Mouse (Mus musculus) bone marrow macrophage, adult 2 months (primary cell): ENCODE data around the gene Txndc11. TPM values are rescaled to one million over a fixed set of nuclear protein-coding genes. Genes with fewer than 3 reads are reported as not detected.

ENCODE experiments used
- H3K27ac ChIP-seq: 2 replicates; pipeline ENCODE4 v1.5.1; 2012; ENCODE audit warnings: low read depth, low read length; ENCODE audit not compliant: insufficient read depth
- H3K4me1 ChIP-seq: 2 replicates; pipeline ENCODE4 v1.6.1; 2012; ENCODE audit warnings: low read length; ENCODE audit not compliant: control insufficient read depth, insufficient read depth
- H3K4me3 ChIP-seq: 2 replicates; pipeline ENCODE4 v1.5.1; 2012; ENCODE audit warnings: mild to moderate bottlenecking, low read length, moderate library complexity; ENCODE audit not compliant: insufficient read depth
- CTCF ChIP-seq: IDR thresholded peaks from 2 replicates; pipeline ENCODE4 v1.5.1; 2012; ENCODE audit warnings: low read depth, mild to moderate bottlenecking, low read length, moderate library complexity
- POLR2A ChIP-seq: IDR thresholded peaks from 2 replicates; pipeline ENCODE4 v1.6.1; 2012; ENCODE audit warnings: mild to moderate bottlenecking, low read depth, low read length, borderline replicate concordance
- polyA plus RNA-seq: library from polyadenylated mRNA; stranded (reverse); fragments of >200 nt; gene quantifications from 2 replicates; pipeline ENCODE4 v1.2.4, GENCODE M21; 2012; ENCODE audit not compliant: missing spikeins, insufficient read depth, insufficient read length

Gene Txndc11
- polyA plus RNA-seq, 1 experiment, result 15.5 TPM

- H3K4me1 ChIP-seq, result 0 out of 2 replicates have a peak, but pooled peaks cover 5% of the 10 kb centered on the region
- TF ChIP-seq POLR2A (no peak), CTCF (no peak)
- no peak overlapping the region for H3K27ac ChIP-seq
- no peak overlapping the region for H3K4me3 ChIP-seq
Observed at GRCm38 (mm10) chr16:11031320-11031719, 103.1 kb downstream of the Txndc11 start.

- H3K4me3 ChIP-seq, result no peak overlapping the region
- TF ChIP-seq POLR2A, result no peak
- TF ChIP-seq CTCF, result no peak
- no peak overlapping the region for H3K27ac ChIP-seq
- H3K4me1 ChIP-seq, result 0 out of 2 replicates have a peak, but pooled peaks cover 5% of the 10 kb centered on the region
Observed at GRCm38 (mm10) chr16:11030844-11031243, 103.6 kb downstream of the Txndc11 start.

- H3K4me1 ChIP-seq, result 0 out of 2 replicates have a peak, but pooled peaks cover 2% of the 10 kb centered on the region
- TF ChIP-seq CTCF, result no peak
- no peak for TF ChIP-seq POLR2A
- H3K27ac ChIP-seq, result no peak overlapping the region
- no peak overlapping the region for H3K4me3 ChIP-seq
Observed at GRCm38 (mm10) chr16:11028206-11028605, 106.2 kb downstream of the Txndc11 start.

Other genes starting within 250 kb of the Txndc11 start
- gene Snn, start 73.7 kb downstream of the Txndc11 start, polyA plus RNA-seq, result 0.73 and 1.2 TPM in 2 replicates
- 218 and 241 TPM in 2 replicates for gene Litaf, start 68.5 kb downstream of the Txndc11 start, polyA plus RNA-seq
- 202 and 221 TPM in 2 replicates for gene Zc3h7a, start 41.7 kb upstream of the Txndc11 start, polyA plus RNA-seq
- gene Rsl1d1, start 68.7 kb upstream of the Txndc11 start, polyA plus RNA-seq, result 51.3 and 53.4 TPM in 2 replicates
- 91.6 and 98.7 TPM in 2 replicates for gene Gspt1, start 119.7 kb upstream of the Txndc11 start, polyA plus RNA-seq
- 1.1 and 1.3 TPM in 2 replicates for gene Tnfrsf17, start 179.2 kb upstream of the Txndc11 start, polyA plus RNA-seq
- gene Snx29, start 188.3 kb upstream of the Txndc11 start, polyA plus RNA-seq, result 24.3 and 27.7 TPM in 2 replicates